Mouse (Mus musculus) heart, embryonic 12.5 days (tissue): ENCODE measurements at regions not wholly inside any gene's neighbourhood (a gene's known extent, or its start where the extent isn't known, plus 50 kb on each side); places are given as distances from the start of the nearest gene placed in this dataset.
"Not testable (repeated sequence)": the region's sequence is repeated elsewhere in the genome, so short reads cannot be mapped to it uniquely, and the experiment has no call there.

Source experiments
- ATAC-seq: fragments of 200-750 bp; cut with Nextera tagmentation; 2 replicates; pipeline ENCODE4 v1.8.0; 2017; ENCODE audit warnings: moderate TSS enrichment, moderate library complexity; ENCODE audit not compliant: insufficient number of reproducible peaks, low FRiP score
- H3K27ac ChIP-seq: fragments of 300-500 bp; sonication (generic); 2 replicates; pipeline ENCODE4 v1.5.1; 2016; ENCODE audit warnings: mild to moderate bottlenecking, moderate library complexity; ENCODE audit not compliant: poor library complexity, severe bottlenecking
- H3K27me3 ChIP-seq: fragments of 300-500 bp; sonication (generic); replicated peaks from 2 replicates; pipeline ENCODE4 v1.6.1; 2016; ENCODE audit warnings: mild to moderate bottlenecking, moderate library complexity
- H3K36me3 ChIP-seq: fragments of 300-500 bp; sonication (generic); 2 replicates; pipeline ENCODE4 v1.6.1; 2016; ENCODE audit warnings: mild to moderate bottlenecking, moderate library complexity
- H3K4me1 ChIP-seq: fragments of 300-500 bp; sonication (generic); replicated peaks from 2 replicates; pipeline ENCODE4 v1.6.1; 2016; ENCODE audit warnings: mild to moderate bottlenecking
- H3K4me2 ChIP-seq: fragments of 300-500 bp; sonication (generic); 2 replicates; pipeline ENCODE4 v1.6.1; 2016; ENCODE audit warnings: mild to moderate bottlenecking, moderate library complexity
- H3K4me3 ChIP-seq: fragments of 300-500 bp; sonication (generic); 2 replicates; pipeline ENCODE4 v1.5.1; 2016; ENCODE audit warnings: mild to moderate bottlenecking
- H3K9ac ChIP-seq: fragments of 300-500 bp; sonication (generic); 2 replicates; pipeline ENCODE4 v1.6.1; 2016; ENCODE audit warnings: mild to moderate bottlenecking, moderate library complexity
- H3K9me3 ChIP-seq: fragments of 300-500 bp; sonication (generic); replicated peaks from 2 replicates; pipeline ENCODE4 v1.6.1; 2016; ENCODE audit warnings: mild to moderate bottlenecking, moderate library complexity
- WGBS: fragments of 180-500 bp; shearing (Covaris S2); methylation state at CpG from one replicate; pipeline ENCODE4 v1.1.7; 2016; 5-methylcytosine and 5-hydroxymethylcytosine counted together

GRCm38 (mm10) chr5:134046086-134046485, 53.4 kb upstream of the Castor2 start:
- Histone ChIP-seq H3K4me1 (0 out of 2 replicates have a peak, but pooled peaks cover 4% of the 10 kb centered on the region), H3K27ac (no peak overlapping the region), H3K9ac (no peak overlapping the region), H3K4me2 (no peak overlapping the region), H3K36me3 (no peaks in the 10 kb centered on the region), H3K9me3 (peaks cover 17% of the 10 kb centered on the region), H3K27me3 (no peaks in the 10 kb centered on the region), H3K4me3 (no peak overlapping the region)
- WGBS = 78% methylated on average over 6 of the region's 6 CpGs
- ATAC-seq = no peak

GRCm38 (mm10) chr5:134042938-134043337, 56.6 kb upstream of the Castor2 start:
- WGBS = 73% methylated on average over 1 of the region's 2 CpGs
- H3K9me3 ChIP-seq = peaks cover 13% of the 10 kb centered on the region
- H3K4me1 ChIP-seq, H3K27ac ChIP-seq, H3K4me2 ChIP-seq, H3K4me3 ChIP-seq, H3K36me3 ChIP-seq, H3K9ac ChIP-seq, ATAC-seq, H3K27me3 ChIP-seq: not testable (repeated sequence)

- Histone ChIP-seq H3K4me3 (no peak overlapping the region), H3K4me1 (no peaks in the 10 kb centered on the region), H3K36me3 (no peaks in the 10 kb centered on the region), H3K4me2 (no peak overlapping the region), H3K27me3 (no peaks in the 10 kb centered on the region), H3K9me3 (no peaks in the 10 kb centered on the region), H3K9ac (no peak overlapping the region), H3K27ac (no peak overlapping the region)
- ATAC-seq = no peak
- WGBS = 63% methylated on average over 11 of the region's 11 CpGs
Observed at GRCm38 (mm10) chr5:134027316-134027966, 72.1 kb upstream of the Castor2 start.

GRCm38 (mm10) chr5:134019651-134020432, 79.7 kb upstream of the Castor2 start:
- H3K4me3 ChIP-seq = no peak overlapping the region
- no peaks in the 10 kb centered on the region for H3K27me3 ChIP-seq
- ATAC-seq = no peak
- WGBS = 58% methylated on average over 13 of the region's 13 CpGs
- H3K4me1 ChIP-seq = peaks cover 18% of the 10 kb centered on the region
- no peaks in the 10 kb centered on the region for H3K36me3 ChIP-seq
- H3K9me3 ChIP-seq = 0 out of 2 replicates have a peak, but pooled peaks cover 4% of the 10 kb centered on the region
- H3K4me2 ChIP-seq = no peak overlapping the region
- H3K27ac ChIP-seq = no peak overlapping the region
- H3K9ac ChIP-seq = no peak overlapping the region

- 13% methylated on average over 13 of the region's 13 CpGs for WGBS
- peak; percentile 91 for ATAC-seq
- H3K27ac ChIP-seq = peak overlapping the region; percentile 83
- H3K4me1 ChIP-seq = peaks cover 24% of the 10 kb centered on the region
- no peak overlapping the region for H3K9ac ChIP-seq
- H3K9me3 ChIP-seq = 0 out of 2 replicates have a peak, but pooled peaks cover 4% of the 10 kb centered on the region
- no peak overlapping the region for H3K4me3 ChIP-seq
- 0 out of 2 replicates have a peak, but pooled peaks cover 4% of the 10 kb centered on the region for H3K27me3 ChIP-seq
- H3K36me3 ChIP-seq = no peaks in the 10 kb centered on the region
- peak overlapping the region; percentile 42 for H3K4me2 ChIP-seq
Observed at GRCm38 (mm10) chr5:134014257-134015163, 85.0 kb upstream of the Castor2 start.

- Histone ChIP-seq H3K9me3 (0 out of 2 replicates have a peak, but pooled peaks cover 3% of the 10 kb centered on the region), H3K4me3 (no peak overlapping the region), H3K9ac (no peak overlapping the region), H3K27me3 (peaks cover 17% of the 10 kb centered on the region; the same call in 1 of the 2 replicates), H3K36me3 (no peaks in the 10 kb centered on the region), H3K4me2 (no peak overlapping the region), H3K4me1 (peaks cover 22% of the 10 kb centered on the region), H3K27ac (no peak overlapping the region)
- 68% methylated on average over 8 of the region's 8 CpGs for WGBS
- ATAC-seq = no peak
Observed at GRCm38 (mm10) chr5:134013206-134013605, 86.3 kb upstream of the Castor2 start.

- Histone ChIP-seq H3K9me3 (no peaks in the 10 kb centered on the region), H3K9ac (no peak overlapping the region), H3K4me2 (no peak overlapping the region), H3K27ac (no peak overlapping the region), H3K27me3 (peaks cover 17% of the 10 kb centered on the region; the same call in 1 of the 2 replicates), H3K4me3 (no peak overlapping the region), H3K36me3 (no peaks in the 10 kb centered on the region), H3K4me1 (peaks cover 16% of the 10 kb centered on the region)
- no peak for ATAC-seq
- 89% methylated on average over 14 of the region's 14 CpGs for WGBS
Observed at GRCm38 (mm10) chr5:134009843-134010242, 89.7 kb upstream of the Castor2 start.

- H3K36me3 ChIP-seq = no peaks in the 10 kb centered on the region
- H3K4me1 ChIP-seq = peaks cover 3% of the 10 kb centered on the region; the same call in 1 of the 2 replicates
- 14% methylated on average over 3 of the region's 3 CpGs for WGBS
- H3K4me2 ChIP-seq = no peak overlapping the region
- no peaks in the 10 kb centered on the region for H3K9me3 ChIP-seq
- no peak overlapping the region for H3K27ac ChIP-seq
- peak; percentile 56; the same call in 1 of the 2 replicates for ATAC-seq
- H3K27me3 ChIP-seq = peaks cover 21% of the 10 kb centered on the region; the same call in 1 of the 2 replicates
- no peak overlapping the region for H3K4me3 ChIP-seq
- no peak overlapping the region for H3K9ac ChIP-seq
Observed at GRCm38 (mm10) chr5:134007127-134007771, 92.3 kb upstream of the Castor2 start.

GRCm38 (mm10) chr5:134006470-134007126, 92.9 kb upstream of the Castor2 start:
- Histone ChIP-seq H3K27ac (no peak overlapping the region), H3K36me3 (no peaks in the 10 kb centered on the region), H3K4me2 (peak overlapping the region; percentile 65), H3K4me1 (peaks cover 3% of the 10 kb centered on the region; the same call in 1 of the 2 replicates), H3K9me3 (no peaks in the 10 kb centered on the region), H3K9ac (no peak overlapping the region), H3K27me3 (peaks cover 21% of the 10 kb centered on the region; the same call in 1 of the 2 replicates), H3K4me3 (peak overlapping the region; percentile 21)
- 5% methylated on average over 14 of the region's 14 CpGs for WGBS
- peak; percentile 60 for ATAC-seq

GRCm38 (mm10) chr5:134006001-134006400, 93.5 kb upstream of the Castor2 start:
- Histone ChIP-seq H3K36me3 (no peaks in the 10 kb centered on the region), H3K4me1 (peaks cover 3% of the 10 kb centered on the region; the same call in 1 of the 2 replicates), H3K4me3 (no peak overlapping the region), H3K27ac (no peak overlapping the region), H3K9me3 (no peaks in the 10 kb centered on the region), H3K9ac (no peak overlapping the region), H3K4me2 (no peak overlapping the region), H3K27me3 (peaks cover 21% of the 10 kb centered on the region; the same call in 1 of the 2 replicates)
- 54% methylated on average over 3 of the region's 3 CpGs for WGBS
- no peak for ATAC-seq
